Mouse (Mus musculus) ovary, postnatal 10 days (tissue): ENCODE measurements around the gene Ecm2.

Experiments used
- DNase-seq: peaks from one replicate; pipeline ENCODE4 v3.0.0; 2022; ENCODE audit warnings: low spot score

The Ecm2 gene

GRCm38 (mm10) chr13:49507176-49507575 lies 2.6 kb downstream of the Ecm2 start:
- DNase-seq, result no peak

- DNase-seq, result no peak
These were observed 14.2 kb downstream of the Ecm2 start for GRCm38 (mm10) chr13:49518761-49519160.

- no peak for DNase-seq
These were observed 21.6 kb downstream of the Ecm2 start for GRCm38 (mm10) chr13:49526235-49526634.

GRCm38 (mm10) chr13:49530636-49531035 lies 26.0 kb downstream of the Ecm2 start:
- DNase-seq, result no peak

- no peak for DNase-seq
These were observed 32.3 kb downstream of the Ecm2 start for GRCm38 (mm10) chr13:49536946-49537345.

- no peak for DNase-seq
These were observed 34.1 kb downstream of the Ecm2 start for GRCm38 (mm10) chr13:49538693-49539092.

GRCm38 (mm10) chr13:49544279-49544678 lies 39.7 kb downstream of the Ecm2 start, which contains the start of gene Aspn:
TSS of gene Aspn (plus strand) at chr13:49544443.
- DNase-seq, result no peak

GRCm38 (mm10) chr13:49545646-49546045 lies 41.0 kb downstream of the Ecm2 start:
- no peak for DNase-seq

- DNase-seq, result no peak
These were observed 41.9 kb downstream of the Ecm2 start for GRCm38 (mm10) chr13:49546517-49546916.

GRCm38 (mm10) chr13:49547563-49548150 lies 43.0 kb downstream of the Ecm2 start:
- DNase-seq, result no peak

GRCm38 (mm10) chr13:49549616-49550015 lies 45.0 kb downstream of the Ecm2 start:
- no peak for DNase-seq

- no peak for DNase-seq
These were observed 49.9 kb downstream of the Ecm2 start for GRCm38 (mm10) chr13:49554519-49554918.

GRCm38 (mm10) chr13:49556203-49556602 lies 51.6 kb downstream of the Ecm2 start:
- DNase-seq, result no peak

- DNase-seq, result no peak
These were observed 52.3 kb downstream of the Ecm2 start for GRCm38 (mm10) chr13:49556924-49557323.

GRCm38 (mm10) chr13:49559185-49559584 lies 54.6 kb downstream of the Ecm2 start:
- no peak for DNase-seq

- DNase-seq, result no peak
These were observed 56.3 kb downstream of the Ecm2 start for GRCm38 (mm10) chr13:49560886-49561285.

GRCm38 (mm10) chr13:49564347-49564746 lies 59.7 kb downstream of the Ecm2 start:
- no peak for DNase-seq

- DNase-seq, result no peak
These were observed 65.8 kb downstream of the Ecm2 start for GRCm38 (mm10) chr13:49570371-49570770.

- DNase-seq, result no peak
These were observed 66.8 kb downstream of the Ecm2 start for GRCm38 (mm10) chr13:49571418-49571817.

GRCm38 (mm10) chr13:49581541-49582530 lies 77.2 kb downstream of the Ecm2 start, which contains the start of gene Omd:
TSS of gene Omd (plus strand) at chr13:49582462.
- no peak for DNase-seq
